Mouse (Mus musculus): ENCODE measurements around the gene Dnaic1.

GRCm38 (mm10) chr4:41522136-41522535 lies 47.4 kb upstream of the Dnaic1 start:
- TF ChIP-seq CTCF (IDR thresholded peaks at IDR 0.05; ENCODE audit: borderline replicate concordance, control insufficient read depth, extremely low read depth, insufficient read depth, low read length, poor library complexity) (no peak), POLR2A (IDR thresholded peaks at IDR 0.05; ENCODE audit: control insufficient read depth, extremely low read depth, insufficient read depth, low read length, poor library complexity) (no peak)

Measured in thymus, adult 2 months (tissue).